Mouse (Mus musculus): Measurements from ENCODE around the gene Sap30bp. TPM values are rescaled to one million over a fixed set of nuclear protein-coding genes. Genes with fewer than 3 reads are reported as not detected.

The Sap30bp gene
- polyA plus RNA-seq, 1 experiment: 3.0 TPM

- H3K4me3 ChIP-seq (replicated peaks): no peak overlapping the region
- peaks cover 27% of the 10 kb centered on the region for H3K4me1 ChIP-seq (ENCODE audit: control insufficient read depth)
- no peaks in the 10 kb centered on the region for H3K9me3 ChIP-seq (ENCODE audit: control insufficient read depth, low read length)
- H3K36me3 ChIP-seq (ENCODE audit: control insufficient read depth): peaks cover 80% of the 10 kb centered on the region
- no peak for TF ChIP-seq TAL1 (IDR thresholded peaks at IDR 0.05; ENCODE audit: low read length)
- no peak for TF ChIP-seq GATA1 (IDR thresholded peaks at IDR 0.05; ENCODE audit: low read length)
- H3K27me3 ChIP-seq (ENCODE audit: control insufficient read depth): no peaks in the 10 kb centered on the region
These were observed 14.0 kb upstream of the Sap30bp start for GRCm38 (mm10) chr11:115919073-115919472.

GRCm38 (mm10) chr11:115920110-115920818 lies 12.8 kb upstream of the Sap30bp start:
- peaks cover 18% of the 10 kb centered on the region for H3K4me1 ChIP-seq (ENCODE audit: control insufficient read depth)
- peaks cover 81% of the 10 kb centered on the region for H3K36me3 ChIP-seq (ENCODE audit: control insufficient read depth)
- no peaks in the 10 kb centered on the region for H3K27me3 ChIP-seq (ENCODE audit: control insufficient read depth)
- H3K9me3 ChIP-seq (ENCODE audit: control insufficient read depth, low read length): no peaks in the 10 kb centered on the region
- H3K4me3 ChIP-seq (replicated peaks): no peak overlapping the region
- no peak for TF ChIP-seq GATA1 (IDR thresholded peaks at IDR 0.05; ENCODE audit: low read length)
- TF ChIP-seq TAL1 (IDR thresholded peaks at IDR 0.05; ENCODE audit: low read length): no peak

GRCm38 (mm10) chr11:115921986-115922385 lies 11.1 kb upstream of the Sap30bp start:
- Histone ChIP-seq H3K36me3 (ENCODE audit: control insufficient read depth) (peaks cover 70% of the 10 kb centered on the region), H3K4me1 (ENCODE audit: control insufficient read depth) (peaks cover 7% of the 10 kb centered on the region), H3K9me3 (ENCODE audit: control insufficient read depth, low read length) (no peaks in the 10 kb centered on the region), H3K27me3 (ENCODE audit: control insufficient read depth) (no peaks in the 10 kb centered on the region), H3K4me3 (replicated peaks) (no peak overlapping the region)
- no peak for TF ChIP-seq TAL1 (IDR thresholded peaks at IDR 0.05; ENCODE audit: low read length)

GRCm38 (mm10) chr11:115929031-115929430 lies 4.1 kb upstream of the Sap30bp start:
- Histone ChIP-seq H3K4me1 (ENCODE audit: control insufficient read depth) (peaks cover 29% of the 10 kb centered on the region), H3K36me3 (ENCODE audit: control insufficient read depth) (peaks cover 49% of the 10 kb centered on the region), H3K4me3 (replicated peaks) (no peak overlapping the region), H3K9me3 (ENCODE audit: control insufficient read depth, low read length) (no peaks in the 10 kb centered on the region), H3K27me3 (ENCODE audit: control insufficient read depth) (no peaks in the 10 kb centered on the region)
- TF ChIP-seq TAL1 (IDR thresholded peaks at IDR 0.05; ENCODE audit: low read length) (no peak), GATA1 (IDR thresholded peaks at IDR 0.05; ENCODE audit: low read length) (no peak)

- Histone ChIP-seq H3K4me3 (replicated peaks) (no peak overlapping the region), H3K4me1 (ENCODE audit: control insufficient read depth) (peaks cover 37% of the 10 kb centered on the region), H3K36me3 (ENCODE audit: control insufficient read depth) (peaks cover 45% of the 10 kb centered on the region), H3K9me3 (ENCODE audit: control insufficient read depth, low read length) (no peaks in the 10 kb centered on the region), H3K27me3 (ENCODE audit: control insufficient read depth) (no peaks in the 10 kb centered on the region)
- TF ChIP-seq GATA1 (IDR thresholded peaks at IDR 0.05; ENCODE audit: low read length) (no peak), TAL1 (IDR thresholded peaks at IDR 0.05; ENCODE audit: low read length) (no peak)
These were observed 3.3 kb upstream of the Sap30bp start for GRCm38 (mm10) chr11:115929818-115930217.

GRCm38 (mm10) chr11:115931235-115931634 lies 1.8 kb upstream of the Sap30bp start:
- peaks cover 41% of the 10 kb centered on the region for H3K4me1 ChIP-seq (ENCODE audit: control insufficient read depth)
- H3K9me3 ChIP-seq (ENCODE audit: control insufficient read depth, low read length): no peaks in the 10 kb centered on the region
- TF ChIP-seq TAL1 (IDR thresholded peaks at IDR 0.05; ENCODE audit: low read length) (no peak), GATA1 (IDR thresholded peaks at IDR 0.05; ENCODE audit: low read length) (no peak)
- peaks cover 50% of the 10 kb centered on the region for H3K36me3 ChIP-seq (ENCODE audit: control insufficient read depth)
- H3K4me3 ChIP-seq (replicated peaks): peak overlapping the region; percentile 1
- no peaks in the 10 kb centered on the region for H3K27me3 ChIP-seq (ENCODE audit: control insufficient read depth)

GRCm38 (mm10) chr11:115933747-115934110 lies 647 bp downstream of the Sap30bp start:
- peak overlapping the region; percentile 75 for H3K4me3 ChIP-seq (replicated peaks)
- TF ChIP-seq TAL1 (IDR thresholded peaks at IDR 0.05; ENCODE audit: low read length) (no peak), GATA1 (IDR thresholded peaks at IDR 0.05; ENCODE audit: low read length) (no peak)
- peaks cover 55% of the 10 kb centered on the region for H3K36me3 ChIP-seq (ENCODE audit: control insufficient read depth)
- peaks cover 41% of the 10 kb centered on the region for H3K4me1 ChIP-seq (ENCODE audit: control insufficient read depth)
- H3K9me3 ChIP-seq (ENCODE audit: control insufficient read depth, low read length): no peaks in the 10 kb centered on the region
- no peaks in the 10 kb centered on the region for H3K27me3 ChIP-seq (ENCODE audit: control insufficient read depth)

GRCm38 (mm10) chr11:115939690-115940329 lies 6.7 kb downstream of the Sap30bp start:
- Histone ChIP-seq H3K4me3 (replicated peaks) (no peak overlapping the region), H3K36me3 (ENCODE audit: control insufficient read depth) (peaks cover 97% of the 10 kb centered on the region), H3K27me3 (ENCODE audit: control insufficient read depth) (no peaks in the 10 kb centered on the region), H3K4me1 (ENCODE audit: control insufficient read depth) (peaks cover 13% of the 10 kb centered on the region), H3K9me3 (ENCODE audit: control insufficient read depth, low read length) (no peaks in the 10 kb centered on the region)
- TF ChIP-seq GATA1 (IDR thresholded peaks at IDR 0.05; ENCODE audit: low read length) (peak; percentile 55; the same call in 1 of the 2 replicates), TAL1 (IDR thresholded peaks at IDR 0.05; ENCODE audit: low read length) (no peak)

- Histone ChIP-seq H3K4me1 (ENCODE audit: control insufficient read depth) (peaks cover 11% of the 10 kb centered on the region), H3K36me3 (ENCODE audit: control insufficient read depth) (peaks cover 97% of the 10 kb centered on the region), H3K4me3 (replicated peaks) (no peak overlapping the region), H3K9me3 (ENCODE audit: control insufficient read depth, low read length) (no peaks in the 10 kb centered on the region), H3K27me3 (ENCODE audit: control insufficient read depth) (no peaks in the 10 kb centered on the region)
- TF ChIP-seq GATA1 (IDR thresholded peaks at IDR 0.05; ENCODE audit: low read length): no peak
These were observed 8.9 kb downstream of the Sap30bp start for GRCm38 (mm10) chr11:115941980-115942379.
